Mouse (Mus musculus) gastrocnemius, postnatal 10 days (tissue): Measurements from ENCODE around the gene 2410002F23Rik. TPM values are rescaled to one million over a fixed set of nuclear protein-coding genes. Genes with fewer than 3 reads are reported as not detected.
"Not testable (repeated sequence)": the region's sequence is repeated elsewhere in the genome, so short reads cannot be mapped to it uniquely, and the experiment has no call there.

Experiments
- DNase-seq: peaks from one replicate; pipeline ENCODE4 v3.0.0; 2021; ENCODE audit warnings: mixed read lengths
- long read RNA-seq, 2 experiments: library from polyadenylated mRNA; stranded (forward); transcript quantifications; one replicate each; pipeline ENCODE4 v2.0.0; 2021
- total RNA-seq, 2 experiments: library from RNA; stranded (reverse); gene quantifications; 2 replicates each; pipeline ENCODE4 v1.2.3; 2021

2410002F23Rik gene
- total RNA-seq = 10 to 100 TPM; 23.7 to 35.0 TPM
- long read RNA-seq, experiment 1, full-length matches to known transcripts = 21 of 27 reads
- long read RNA-seq, experiment 1, partial matches to known transcripts = 1 of 27 reads
- long read RNA-seq, experiment 1, other reads (novel, unspliced or antisense) = 5 of 27 reads
- long read RNA-seq, experiment 2, transcript 2410002F23Rik-201 (6 exons, 1,982 nt) = major isoform, 17 of 26 reads
- long read RNA-seq, experiment 2, partial matches to known transcripts = 0 of 26 reads
- long read RNA-seq, experiment 2, other reads (novel, unspliced or antisense) = 4 of 26 reads

GRCm38 (mm10) chr7:44246055-44246983, at the start of gene 2410002F23Rik, which contains the start of gene 1700028J19Rik:
TSS of gene 2410002F23Rik (plus strand) at chr7:44246722.
TSS of gene 1700028J19Rik (minus strand) at chr7:44246695.
- DNase-seq = peak; percentile 92

DNA sequence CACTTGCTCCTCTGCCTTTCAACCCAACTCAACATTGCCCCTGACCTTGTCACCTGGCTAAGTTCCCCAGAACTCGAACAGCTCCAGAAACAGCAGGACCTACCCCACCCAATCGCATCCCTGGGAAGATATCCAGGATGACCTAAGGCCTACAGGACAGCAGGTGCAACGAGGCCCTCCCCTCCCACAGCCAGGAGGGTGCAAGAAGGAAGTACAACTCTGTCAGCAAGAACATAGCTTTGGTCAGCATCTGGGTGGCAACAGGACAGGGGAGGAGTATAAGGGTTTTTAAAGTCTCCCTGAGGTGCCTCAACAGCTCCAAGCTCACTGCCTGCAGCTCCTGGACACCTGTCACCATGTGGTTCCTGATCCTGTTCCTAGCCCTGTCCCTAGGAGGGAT, 48.6 kb upstream of the 2410002F23Rik start, which contains the start of gene Klk1b3:
Gene Klk1b3 (plus strand): TSS at position 301 of the 400 bp plus-strand sequence.
- no peak for DNase-seq

DNA sequence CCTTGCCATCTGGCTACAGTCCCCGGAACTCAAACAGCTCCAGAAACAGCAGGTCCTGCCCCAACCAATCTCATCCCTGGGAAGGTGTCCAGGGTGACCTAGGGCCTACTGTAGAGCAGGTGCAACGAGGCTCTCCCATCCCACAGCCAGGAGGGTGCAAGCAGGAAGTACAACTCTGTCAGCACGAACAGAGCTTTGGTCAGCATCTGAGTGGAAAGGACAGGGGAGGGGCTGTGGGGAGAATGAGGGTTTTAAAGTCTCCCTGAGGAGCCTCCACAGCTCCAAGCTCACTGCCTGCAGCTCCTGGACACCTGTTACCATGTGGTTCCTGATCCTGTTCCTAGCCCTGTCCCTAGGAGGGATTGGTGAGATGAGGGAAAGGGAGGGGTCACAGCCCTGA, 39.4 kb upstream of the 2410002F23Rik start, which contains the start of gene Klk1b4:
Gene Klk1b4 (plus strand): TSS at position 301 of the 400 bp plus-strand sequence.
- DNase-seq = not testable (repeated sequence)

- no peak for DNase-seq
Observed at GRCm38 (mm10) chr7:44208307-44208706, 38.2 kb upstream of the 2410002F23Rik start.

DNA sequence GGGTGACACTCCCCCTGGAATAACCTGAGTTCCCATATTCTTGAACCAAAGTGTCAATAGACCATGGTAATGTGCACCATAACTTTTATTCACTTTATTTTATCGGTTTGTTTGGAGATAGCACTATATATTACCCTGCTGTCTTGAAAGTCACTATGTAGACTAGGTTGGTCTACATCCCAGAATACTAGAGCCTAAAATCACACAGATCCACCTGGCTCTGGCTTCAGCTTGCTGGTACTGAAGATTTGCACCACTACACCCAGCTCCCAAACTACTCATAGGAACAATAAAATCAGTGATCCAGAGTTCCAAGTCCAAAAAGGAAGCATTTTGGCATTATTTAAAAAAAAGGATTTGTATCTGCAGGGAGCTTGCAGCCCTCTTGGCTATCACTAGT, 30.9 kb upstream of the 2410002F23Rik start, which contains the start of gene Klk1b5:
Gene Klk1b5 (plus strand): TSS at position 301 of the 400 bp plus-strand sequence.
- DNase-seq = no peak

GRCm38 (mm10) chr7:44221601-44222000, 24.9 kb upstream of the 2410002F23Rik start:
- DNase-seq = not testable (repeated sequence)

- not testable (repeated sequence) for DNase-seq
Observed at GRCm38 (mm10) chr7:44222335-44222734, 24.2 kb upstream of the 2410002F23Rik start.

DNA sequence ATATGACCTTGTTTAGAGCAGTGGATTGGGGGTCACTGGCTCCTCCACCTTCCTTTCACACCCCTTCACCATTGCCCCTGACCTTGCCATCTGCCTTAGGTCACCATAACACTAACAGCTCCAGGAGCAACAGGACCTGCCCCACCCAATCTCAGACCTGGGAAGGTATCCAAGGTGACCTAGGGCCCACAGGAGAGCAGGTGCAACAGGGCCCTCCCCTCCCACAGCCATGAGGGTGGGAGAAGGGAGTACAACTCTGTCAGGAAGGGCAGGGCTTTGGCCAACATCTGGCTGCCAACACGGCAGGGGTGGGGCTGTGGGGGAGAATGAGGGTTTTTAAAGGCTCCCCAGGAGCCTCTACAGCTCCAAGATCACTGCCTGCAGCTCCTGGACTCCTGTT, 21.4 kb upstream of the 2410002F23Rik start, which contains the start of gene Klk1:
Gene Klk1 (plus strand): TSS at position 285 of the 400 bp plus-strand sequence.
- no peak for DNase-seq

DNA sequence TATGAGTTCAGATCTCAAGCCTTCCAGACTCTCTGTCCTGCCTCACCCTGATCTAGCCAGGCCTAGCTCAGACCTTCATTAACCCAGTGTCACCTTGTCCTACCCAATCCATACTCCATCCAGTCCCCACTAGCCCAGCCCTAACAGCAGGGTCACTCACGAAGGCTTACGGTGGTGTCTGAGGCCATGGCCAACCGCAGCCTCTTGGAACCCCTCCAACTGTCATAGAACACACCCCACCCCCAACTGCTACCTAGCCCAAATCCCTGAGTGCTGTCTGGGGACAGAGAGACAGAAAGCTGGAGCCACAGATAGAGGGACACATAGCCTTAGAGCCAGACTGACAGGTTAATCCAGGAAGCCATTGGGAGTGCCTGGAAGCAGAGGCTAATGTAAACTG, 10.6 kb upstream of the 2410002F23Rik start, which contains the start of gene Gm36864:
Gene Gm36864 (plus strand): TSS at position 269 of the 400 bp plus-strand sequence.
- no peak for DNase-seq

- DNase-seq = no peak
Observed at GRCm38 (mm10) chr7:44239913-44240312, 6.6 kb upstream of the 2410002F23Rik start.

DNA sequence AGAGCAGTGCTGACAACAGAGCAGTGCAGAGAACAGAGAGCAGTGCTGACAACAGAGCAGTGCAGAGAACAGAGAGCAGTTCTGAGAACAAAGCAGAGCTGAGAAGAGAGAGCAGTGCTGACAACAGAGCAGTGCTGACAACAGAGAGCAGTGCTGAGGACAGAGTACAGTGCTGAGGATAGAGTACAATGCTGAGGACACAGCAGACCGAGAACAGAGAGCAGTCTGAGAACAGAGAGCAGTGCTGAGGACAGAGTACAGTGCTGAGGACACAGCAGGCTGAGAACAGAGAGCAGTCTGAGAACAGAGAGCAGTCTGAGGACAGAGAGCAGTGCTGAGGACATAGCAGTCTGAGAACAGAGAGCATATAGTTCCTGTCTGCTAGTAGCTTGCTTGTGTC, 5.8 kb upstream of the 2410002F23Rik start:
- no peak for DNase-seq

GRCm38 (mm10) chr7:44241163-44241562, 5.4 kb upstream of the 2410002F23Rik start:
- no peak for DNase-seq

- DNase-seq = no peak
Observed at GRCm38 (mm10) chr7:44244080-44244479, 2.4 kb upstream of the 2410002F23Rik start.

- no peak for DNase-seq
Observed at GRCm38 (mm10) chr7:44246984-44247470, 505 bp downstream of the 2410002F23Rik start.

DNA sequence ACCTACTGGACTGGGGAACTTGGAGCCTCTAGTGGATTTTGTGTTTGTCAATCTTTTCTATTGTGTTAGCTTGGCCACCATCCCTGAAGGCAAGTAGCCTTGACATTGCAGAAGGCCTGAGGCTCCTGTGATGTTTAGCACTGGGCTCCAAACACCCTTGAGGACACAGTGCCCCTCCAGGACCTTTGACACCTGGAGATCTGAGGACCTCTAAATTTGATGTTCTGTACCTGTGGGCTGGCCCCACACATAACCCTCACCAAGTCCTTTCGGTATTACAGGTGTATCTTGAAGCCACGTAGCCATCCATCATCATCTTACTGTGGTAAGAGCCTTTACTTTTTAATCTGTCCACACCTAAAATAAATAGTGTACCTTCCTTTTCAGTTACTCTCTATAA, 1.4 kb downstream of the 2410002F23Rik start:
- DNase-seq = no peak

DNA sequence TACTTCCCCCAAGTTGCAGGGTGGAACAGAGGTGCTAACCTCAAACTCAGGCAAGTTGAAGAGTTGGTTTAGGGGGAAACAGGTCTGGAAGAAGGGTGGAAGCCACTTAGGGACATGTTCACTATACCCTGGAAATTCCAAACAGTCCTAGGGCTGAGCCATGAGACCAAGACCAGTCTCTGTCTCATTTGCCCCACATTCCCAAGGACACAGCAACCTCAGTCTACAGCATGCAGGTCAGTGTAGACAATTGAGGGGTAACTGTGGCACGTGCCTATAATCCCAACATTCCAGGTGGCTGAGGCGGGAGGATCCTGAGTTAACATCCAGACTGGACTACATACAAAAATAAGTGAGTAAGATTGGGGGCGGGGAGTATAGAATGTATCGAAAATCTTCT, 2.7 kb downstream of the 2410002F23Rik start:
- no peak for DNase-seq

DNA sequence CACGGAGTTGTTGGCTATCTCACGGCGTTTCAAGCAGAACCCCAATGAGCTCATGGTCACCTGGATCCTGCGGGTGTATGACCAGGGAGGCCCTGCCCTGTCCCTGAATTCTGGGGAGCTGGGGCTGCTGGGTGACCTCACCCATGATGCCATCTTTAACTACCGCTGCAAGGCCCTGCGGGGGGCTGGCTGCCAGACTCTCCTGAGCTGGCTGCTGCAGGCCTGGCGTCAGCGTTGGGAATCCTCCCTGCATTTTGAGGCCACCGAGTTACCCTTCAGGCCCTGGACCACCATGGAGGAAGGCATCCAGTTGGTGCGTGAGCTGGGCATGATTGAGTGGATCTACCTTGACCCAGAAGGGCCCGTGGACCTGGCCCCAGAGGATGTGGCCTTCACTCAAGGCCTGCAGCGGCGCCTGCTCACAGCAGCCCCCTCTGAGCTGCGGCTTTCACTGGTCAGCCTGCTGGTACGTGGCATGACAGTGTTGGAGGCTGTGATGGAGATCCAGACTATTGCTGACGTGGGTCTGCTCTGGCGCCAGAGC, 4.3 kb downstream of the 2410002F23Rik start:
- not testable (repeated sequence) for DNase-seq

- no peak for DNase-seq
Observed at GRCm38 (mm10) chr7:44253023-44253616, 6.6 kb downstream of the 2410002F23Rik start.

GRCm38 (mm10) chr7:44254930-44255329, 8.4 kb downstream of the 2410002F23Rik start:
- no peak for DNase-seq

DNA sequence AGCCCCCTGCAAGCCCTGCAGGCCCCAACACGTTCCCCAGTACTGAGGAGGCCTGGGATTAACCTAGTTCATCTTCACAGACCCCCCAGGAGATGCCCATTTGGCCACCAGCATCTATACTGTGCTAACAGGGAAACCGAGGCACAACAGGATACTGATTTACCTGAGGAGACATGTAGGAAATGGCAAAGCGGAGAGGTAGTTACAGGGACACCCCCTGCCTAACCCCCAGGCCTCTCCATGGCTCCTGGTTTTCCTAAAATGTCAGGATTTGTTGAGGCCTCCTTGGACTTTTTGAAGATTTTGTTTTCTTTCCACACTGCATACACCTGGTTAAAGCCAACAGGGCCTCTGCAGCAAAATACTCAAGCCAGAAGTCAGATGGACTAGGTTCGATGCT, 10.8 kb downstream of the 2410002F23Rik start, which contains the start of gene Acp4:
Gene Acp4 (minus strand): TSS at position 101 of the 400 bp plus-strand sequence.
- DNase-seq = no peak

DNA sequence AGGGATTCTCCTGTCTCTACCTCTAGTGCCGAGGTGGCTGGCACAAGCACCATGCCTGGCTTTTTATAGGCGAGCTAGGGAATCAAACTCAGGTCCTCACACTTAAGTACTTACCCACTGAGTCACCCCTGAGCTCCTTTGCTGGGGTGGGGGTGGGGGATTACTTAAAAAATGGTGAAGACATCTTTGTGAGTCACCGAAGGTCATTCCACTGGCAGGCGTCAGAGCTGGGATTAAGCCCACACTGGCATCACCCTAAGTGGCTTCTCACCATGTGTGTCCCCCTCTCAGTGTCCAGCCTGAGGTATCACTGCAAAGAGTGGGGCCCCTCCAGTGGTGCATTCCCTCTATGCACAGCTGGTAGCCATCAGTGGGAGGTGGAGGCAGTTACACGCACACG, 13.9 kb downstream of the 2410002F23Rik start:
- DNase-seq = no peak
